Mouse (Mus musculus) embryonic facial prominence, embryonic 13.5 days (tissue): ENCODE measurements around the gene Pank2. TPM values are rescaled to one million over a fixed set of nuclear protein-coding genes. Genes with fewer than 3 reads are reported as not detected.

Experiments used
- ATAC-seq: fragments of 200-750 bp; cut with Nextera tagmentation; 2 replicates; pipeline ENCODE4 v1.8.0; 2017; ENCODE audit warnings: low read depth; ENCODE audit not compliant: insufficient number of reproducible peaks, insufficient read depth, low FRiP score, low TSS enrichment
- H3K27ac ChIP-seq: fragments of 300-500 bp; sonication (generic); 2 replicates; pipeline ENCODE4 v1.5.1; 2015; ENCODE audit warnings: moderate library complexity, mild to moderate bottlenecking, inconsistent platforms
- H3K27me3 ChIP-seq: fragments of 300-500 bp; sonication (generic); 2 replicates; pipeline ENCODE4 v1.6.1; 2015; ENCODE audit warnings: mild to moderate bottlenecking, inconsistent platforms
- H3K36me3 ChIP-seq: fragments of 300-500 bp; sonication (generic); 2 replicates; pipeline ENCODE4 v1.6.1; 2015; ENCODE audit warnings: mild to moderate bottlenecking, inconsistent platforms
- H3K4me1 ChIP-seq: fragments of 300-500 bp; sonication (generic); 2 replicates; pipeline ENCODE4 v1.6.1; 2015; ENCODE audit warnings: inconsistent platforms
- H3K4me2 ChIP-seq: fragments of 300-500 bp; sonication (generic); 2 replicates; pipeline ENCODE4 v1.6.1; 2015; ENCODE audit warnings: moderate library complexity, mild to moderate bottlenecking, inconsistent platforms
- H3K4me3 ChIP-seq: fragments of 300-500 bp; sonication (generic); 2 replicates; pipeline ENCODE4 v1.5.1; 2015; ENCODE audit warnings: mild to moderate bottlenecking, inconsistent platforms
- H3K9ac ChIP-seq: fragments of 300-500 bp; sonication (generic); 2 replicates; pipeline ENCODE4 v1.6.1; 2015; ENCODE audit warnings: mild to moderate bottlenecking, inconsistent platforms
- H3K9me3 ChIP-seq: fragments of 300-500 bp; sonication (generic); 2 replicates; pipeline ENCODE4 v1.6.1; 2016; ENCODE audit warnings: inconsistent platforms
- WGBS: fragments of 180-500 bp; shearing (Covaris S2); methylation state at CpG from one replicate; pipeline ENCODE4 v1.1.7; 2015; ENCODE audit warnings: mixed read lengths; 5-methylcytosine and 5-hydroxymethylcytosine counted together
- polyA plus RNA-seq: library from polyadenylated mRNA; unstranded; fragments of >200 nt; fragmentation: Nextera tagmentation; extraction: Ambion mirVana; gene quantifications from 2 replicates; pipeline ENCODE4 v1.2.1, GENCODE M21; 2015

Gene Pank2
- polyA plus RNA-seq, 1 experiment from 2014 or later, result 43.3 TPM

DNA sequence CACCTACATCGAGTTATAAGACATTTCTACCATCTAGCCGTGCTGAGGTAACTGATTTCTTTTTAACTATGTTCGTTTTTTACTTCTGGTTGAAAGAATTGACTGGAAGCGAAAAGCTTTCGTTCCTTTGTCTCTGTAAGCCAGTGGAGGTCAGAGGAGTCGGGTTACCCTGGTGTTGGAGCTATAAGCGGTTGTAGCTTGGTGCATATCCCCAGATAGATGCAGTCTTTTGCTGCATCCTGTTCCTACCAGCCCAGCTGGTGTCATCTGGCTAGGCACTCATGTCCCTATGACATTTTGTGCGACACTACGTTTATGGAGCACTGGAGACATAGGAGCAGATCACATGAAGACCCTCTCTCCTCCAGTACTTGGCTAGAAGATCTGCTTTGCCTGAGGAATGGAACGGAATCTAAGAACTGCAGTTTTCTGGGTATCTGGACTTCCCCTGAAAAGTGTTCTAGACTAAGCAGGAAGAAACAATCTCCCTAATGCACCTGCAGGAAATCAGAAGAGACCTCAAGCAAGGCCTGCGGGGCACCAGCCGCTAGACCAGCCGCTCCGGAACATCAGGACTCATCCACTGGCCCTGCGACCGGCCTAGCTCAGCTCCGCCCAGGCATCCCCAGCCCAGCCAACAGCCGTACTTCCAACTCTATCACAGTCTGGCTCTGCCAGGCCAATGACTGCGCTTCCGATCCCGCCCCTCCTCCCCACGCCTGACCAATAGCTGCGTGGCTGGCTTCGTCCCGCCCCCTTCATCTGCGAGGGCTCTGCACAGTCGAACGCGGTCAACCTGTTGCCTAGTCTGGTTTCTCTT is 28.8 kb upstream of the Pank2 start, which contains the start of gene Mavs:
Gene Mavs, plus strand, starts transcription at position 757 of the 820 bp plus-strand sequence.
- H3K4me2 ChIP-seq, result peak within 1 kb of the TSS; percentile 92
- WGBS, result 9% methylated on average over 29 of the region's 29 CpGs
- peak within 1 kb of the TSS; percentile 66 for H3K4me3 ChIP-seq
- H3K27me3 ChIP-seq, result no peaks in the 10 kb centered on the region
- H3K9ac ChIP-seq, result peak within 1 kb of the TSS; percentile 85
- H3K9me3 ChIP-seq, result no peaks in the 10 kb centered on the region
- peak; percentile 100 for ATAC-seq
- H3K4me1 ChIP-seq, result peaks cover 21% of the 10 kb centered on the region
- peaks cover 9% of the 10 kb centered on the region; the same call in 1 of the 2 replicates for H3K36me3 ChIP-seq
- H3K27ac ChIP-seq, result peak within 1 kb of the TSS; percentile 24; the same call in 1 of the 2 replicates

DNA sequence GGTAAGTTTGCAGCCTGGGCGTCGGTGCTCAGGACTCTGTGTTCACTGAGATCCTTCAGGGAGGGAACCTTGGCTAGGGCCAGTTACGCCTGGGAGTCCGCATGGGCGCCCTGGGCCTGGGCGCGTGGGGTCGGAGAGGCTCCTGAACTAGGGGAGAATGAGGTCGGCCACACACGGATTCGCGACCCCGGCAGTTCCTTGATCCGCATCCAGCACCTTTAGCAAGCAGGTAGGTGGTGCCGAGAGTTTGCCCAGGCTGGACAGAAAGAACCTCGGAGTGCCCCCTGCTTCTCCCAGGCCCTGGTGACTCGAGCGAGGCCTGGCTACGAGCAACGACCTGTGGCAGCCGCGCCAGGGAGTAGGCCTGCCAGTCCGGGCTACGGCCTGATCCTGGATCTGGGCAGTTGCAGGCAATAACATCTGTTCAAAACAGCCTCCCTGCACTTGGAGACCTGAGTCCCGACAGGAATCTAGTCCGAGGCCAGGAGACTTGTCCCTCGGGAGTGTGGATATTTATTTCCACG is 28.1 kb upstream of the Pank2 start:
- H3K36me3 ChIP-seq, result peaks cover 14% of the 10 kb centered on the region; the same call in 1 of the 2 replicates
- peak overlapping the region; percentile 66 for H3K4me3 ChIP-seq
- 9% methylated on average over 28 of the region's 28 CpGs for WGBS
- peak overlapping the region; percentile 92 for H3K4me2 ChIP-seq
- H3K27me3 ChIP-seq, result no peaks in the 10 kb centered on the region
- H3K9ac ChIP-seq, result peak overlapping the region; percentile 85
- 0 out of 2 replicates have a peak overlapping the region, but pooled peaks have one; percentile 24 for H3K27ac ChIP-seq
- no peaks in the 10 kb centered on the region for H3K9me3 ChIP-seq
- no peak for ATAC-seq
- H3K4me1 ChIP-seq, result peaks cover 21% of the 10 kb centered on the region

DNA sequence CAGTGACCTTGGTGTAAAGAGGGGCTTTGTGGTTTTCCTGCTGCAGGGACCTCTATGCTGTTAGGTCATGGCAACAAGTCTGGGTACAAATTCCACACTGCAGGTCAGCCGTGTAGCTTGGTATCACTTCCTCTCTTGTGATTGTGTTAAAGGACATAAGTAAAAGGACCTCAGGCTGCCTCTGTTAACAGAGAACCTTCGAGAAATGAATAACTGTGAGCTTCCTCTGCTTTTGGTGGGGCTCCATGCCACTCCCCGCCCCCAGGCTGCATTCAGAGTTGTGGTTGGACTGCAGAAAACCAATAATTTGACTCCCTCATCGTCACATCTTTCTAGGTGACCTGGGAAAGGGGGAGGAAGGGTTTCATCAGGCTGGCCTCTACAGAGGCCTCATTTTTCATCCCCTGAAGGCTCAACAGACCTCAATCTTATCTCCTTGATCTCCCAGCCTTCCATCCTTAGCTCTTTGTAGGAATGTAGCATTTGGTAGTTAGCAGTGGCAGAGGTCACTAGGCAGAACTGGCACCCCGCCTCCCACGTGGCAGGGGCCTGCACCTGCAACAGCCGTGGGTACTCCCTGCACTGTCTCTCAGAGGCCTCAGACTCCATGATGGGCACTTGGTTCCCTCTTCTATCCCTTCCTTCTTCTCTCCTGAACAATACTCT is 27.2 kb upstream of the Pank2 start:
- Histone ChIP-seq H3K9me3 (no peaks in the 10 kb centered on the region), H3K4me3 (peak overlapping the region; percentile 66), H3K36me3 (peaks cover 22% of the 10 kb centered on the region), H3K27ac (no peak overlapping the region), H3K27me3 (no peaks in the 10 kb centered on the region), H3K4me2 (peak overlapping the region; percentile 92), H3K4me1 (peaks cover 21% of the 10 kb centered on the region), H3K9ac (peak overlapping the region; percentile 85)
- 70% methylated on average over 7 of the region's 7 CpGs for WGBS
- ATAC-seq, result no peak

DNA sequence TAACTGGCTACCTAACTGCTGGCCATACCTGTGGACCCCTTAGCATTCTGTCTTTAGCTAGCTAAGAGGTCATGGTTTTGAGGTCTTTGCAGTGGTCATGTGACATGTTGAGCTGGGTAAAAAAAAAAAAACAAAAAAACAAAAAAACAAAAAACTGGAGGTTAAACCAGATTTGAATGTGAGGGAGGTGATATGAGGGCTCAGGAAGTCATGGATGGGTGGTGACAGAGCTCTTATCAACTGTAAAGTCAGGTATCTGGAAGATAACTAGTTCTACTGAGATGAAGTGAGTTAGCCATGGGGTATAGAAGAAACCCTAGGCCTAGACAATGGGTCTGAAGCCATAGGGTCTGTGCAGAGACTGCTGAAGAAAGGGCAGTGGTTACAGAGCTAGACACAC is 20.1 kb upstream of the Pank2 start:
- no peak overlapping the region for H3K4me3 ChIP-seq
- no peak for ATAC-seq
- H3K9me3 ChIP-seq, result no peaks in the 10 kb centered on the region
- no peak overlapping the region for H3K27ac ChIP-seq
- H3K36me3 ChIP-seq, result peaks cover 90% of the 10 kb centered on the region
- no peaks in the 10 kb centered on the region for H3K27me3 ChIP-seq
- H3K4me2 ChIP-seq, result no peak overlapping the region
- H3K9ac ChIP-seq, result no peak overlapping the region
- H3K4me1 ChIP-seq, result no peaks in the 10 kb centered on the region

DNA sequence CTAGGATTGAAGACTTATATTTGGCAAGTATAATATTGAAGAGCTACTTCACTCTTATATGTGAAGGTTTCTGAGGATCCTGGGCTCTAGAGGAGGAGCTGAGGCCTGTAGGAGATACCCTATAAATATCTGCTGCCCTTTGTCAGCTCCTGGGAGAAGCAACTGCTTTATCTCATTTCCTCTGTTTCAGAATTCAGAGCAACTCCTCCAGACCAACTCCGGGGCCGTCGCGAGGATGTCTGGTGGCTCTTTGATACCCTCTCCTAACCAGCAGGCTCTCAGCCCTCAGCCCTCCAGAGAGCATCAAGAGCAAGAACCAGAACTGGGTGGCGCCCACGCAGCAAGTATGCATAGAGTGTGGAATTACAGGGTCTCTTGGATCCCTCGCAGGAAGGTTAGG is 19.4 kb upstream of the Pank2 start:
- ATAC-seq, result no peak
- WGBS, result 81% methylated on average over 7 of the region's 7 CpGs
- Histone ChIP-seq H3K4me2 (no peak overlapping the region), H3K36me3 (peaks cover 91% of the 10 kb centered on the region), H3K9me3 (no peaks in the 10 kb centered on the region), H3K27ac (no peak overlapping the region), H3K4me1 (no peaks in the 10 kb centered on the region), H3K9ac (no peak overlapping the region), H3K27me3 (no peaks in the 10 kb centered on the region), H3K4me3 (no peak overlapping the region)

DNA sequence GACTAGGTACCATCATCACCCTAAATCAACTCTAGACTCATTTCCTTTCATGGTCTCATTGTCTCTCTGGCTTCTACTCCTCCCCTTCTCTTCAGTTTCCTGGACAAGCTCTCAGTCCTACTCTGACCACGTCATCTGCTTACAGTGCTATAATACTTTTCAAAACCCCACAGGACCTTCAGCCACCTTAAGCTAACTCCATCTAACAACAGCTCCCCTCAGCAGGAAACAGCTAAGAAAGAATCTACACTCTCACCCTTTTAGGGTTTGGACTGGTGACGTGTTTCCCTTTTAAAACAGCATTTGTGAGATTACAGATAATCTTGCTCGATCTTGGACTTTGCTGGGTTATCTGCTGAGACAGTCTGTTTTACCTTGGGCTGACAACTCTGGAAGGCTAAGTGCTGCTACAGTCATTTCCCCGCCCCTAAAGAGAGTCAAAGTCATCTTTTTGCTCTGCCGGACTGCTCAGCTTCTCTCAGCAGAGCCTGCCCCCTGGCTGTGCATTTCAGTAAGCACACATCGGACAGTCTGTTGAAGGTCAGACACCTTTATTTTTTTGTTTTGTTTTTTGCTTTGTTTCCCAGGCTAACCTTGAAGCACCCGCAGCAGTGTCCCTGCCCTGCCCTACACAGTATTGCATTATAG is 8.5 kb upstream of the Pank2 start:
- H3K4me3 ChIP-seq, result no peak overlapping the region
- H3K9me3 ChIP-seq, result no peaks in the 10 kb centered on the region
- WGBS, result 28% methylated on average over 7 of the region's 7 CpGs
- no peaks in the 10 kb centered on the region for H3K27me3 ChIP-seq
- no peak for ATAC-seq
- no peak overlapping the region; the same call in 1 of the 2 replicates for H3K27ac ChIP-seq
- no peak overlapping the region; the same call in 1 of the 2 replicates for H3K9ac ChIP-seq
- H3K4me2 ChIP-seq, result peak overlapping the region; percentile 26
- peaks cover 11% of the 10 kb centered on the region for H3K4me1 ChIP-seq
- peaks cover 4% of the 10 kb centered on the region; the same call in 1 of the 2 replicates for H3K36me3 ChIP-seq

DNA sequence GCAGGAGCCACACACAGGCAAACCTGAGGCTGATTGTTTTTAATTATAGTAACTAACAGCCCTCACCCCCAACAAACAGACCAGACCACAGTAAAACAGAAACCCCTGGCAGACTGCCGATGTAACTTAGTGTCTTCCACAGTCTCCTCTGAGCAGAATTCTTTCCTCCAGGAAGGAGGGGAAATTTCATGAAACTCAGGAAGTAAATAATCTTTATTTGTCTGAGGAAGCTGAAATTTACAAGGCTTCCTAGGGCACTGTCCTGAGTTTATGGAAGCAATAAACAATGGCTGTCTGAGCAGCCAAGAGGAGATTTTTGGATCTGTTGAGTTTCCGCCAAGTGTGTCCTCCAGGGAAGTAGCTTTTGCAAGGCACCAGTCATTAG is 8.0 kb upstream of the Pank2 start:
- no peak overlapping the region; the same call in 1 of the 2 replicates for H3K27ac ChIP-seq
- peaks cover 11% of the 10 kb centered on the region for H3K4me1 ChIP-seq
- no peaks in the 10 kb centered on the region for H3K36me3 ChIP-seq
- H3K4me3 ChIP-seq, result no peak overlapping the region
- ATAC-seq, result no peak
- peak overlapping the region; percentile 26 for H3K4me2 ChIP-seq
- H3K9ac ChIP-seq, result no peak overlapping the region; the same call in 1 of the 2 replicates
- no peaks in the 10 kb centered on the region for H3K27me3 ChIP-seq
- no peaks in the 10 kb centered on the region for H3K9me3 ChIP-seq
- 44% methylated on average over 2 of the region's 2 CpGs for WGBS

DNA sequence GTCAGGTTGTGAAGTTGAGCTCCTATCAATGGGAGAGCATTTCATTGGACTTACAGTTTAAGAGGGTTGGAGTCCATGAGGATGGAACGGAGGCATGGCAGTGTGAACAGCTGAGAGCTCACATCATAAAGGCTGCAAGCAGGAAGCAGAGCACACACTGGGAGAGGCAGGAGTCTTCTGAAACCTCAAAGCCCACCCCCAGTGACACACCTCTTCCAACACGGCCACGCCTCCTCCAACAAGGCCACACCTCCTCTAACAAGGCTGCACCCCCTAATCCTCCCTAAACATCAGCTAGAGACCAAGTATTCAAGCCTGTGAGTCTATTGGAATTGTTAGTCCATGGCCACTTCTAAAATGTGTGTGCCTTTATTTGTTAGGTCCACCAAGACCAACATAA is 6.6 kb upstream of the Pank2 start:
- Histone ChIP-seq H3K9me3 (no peaks in the 10 kb centered on the region), H3K27ac (no peak overlapping the region), H3K4me2 (no peak overlapping the region), H3K27me3 (no peaks in the 10 kb centered on the region), H3K9ac (no peak overlapping the region), H3K4me1 (peaks cover 12% of the 10 kb centered on the region), H3K4me3 (no peak overlapping the region), H3K36me3 (no peaks in the 10 kb centered on the region)
- WGBS, result 51% methylated on average over 3 of the region's 3 CpGs
- no peak for ATAC-seq

DNA sequence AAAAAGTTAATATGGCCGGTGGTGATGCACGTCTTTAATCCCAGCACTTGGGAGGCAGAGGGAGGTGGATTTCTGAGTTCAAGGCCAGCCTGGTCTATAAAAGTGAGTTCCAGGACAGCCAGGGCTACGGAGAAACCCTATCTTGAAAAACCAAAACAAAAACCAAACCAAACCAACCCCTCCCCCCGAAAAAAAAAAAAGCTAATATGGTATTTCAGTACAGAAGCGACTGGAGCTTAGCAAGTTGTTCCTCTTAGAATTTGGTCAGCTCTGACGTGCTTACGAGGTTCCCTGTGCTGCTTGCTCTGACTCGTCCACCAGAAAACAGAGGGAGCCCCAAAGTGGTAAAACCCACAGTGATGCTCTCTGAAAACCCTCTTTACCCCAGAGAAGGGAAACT is 3.6 kb upstream of the Pank2 start:
- Histone ChIP-seq H3K4me3 (no peak overlapping the region), H3K27me3 (no peaks in the 10 kb centered on the region), H3K9me3 (no peaks in the 10 kb centered on the region), H3K4me2 (no peak overlapping the region), H3K27ac (no peak overlapping the region), H3K36me3 (no peaks in the 10 kb centered on the region), H3K9ac (no peak overlapping the region), H3K4me1 (peaks cover 23% of the 10 kb centered on the region)
- 78% methylated on average over 8 of the region's 8 CpGs for WGBS
- no peak for ATAC-seq

DNA sequence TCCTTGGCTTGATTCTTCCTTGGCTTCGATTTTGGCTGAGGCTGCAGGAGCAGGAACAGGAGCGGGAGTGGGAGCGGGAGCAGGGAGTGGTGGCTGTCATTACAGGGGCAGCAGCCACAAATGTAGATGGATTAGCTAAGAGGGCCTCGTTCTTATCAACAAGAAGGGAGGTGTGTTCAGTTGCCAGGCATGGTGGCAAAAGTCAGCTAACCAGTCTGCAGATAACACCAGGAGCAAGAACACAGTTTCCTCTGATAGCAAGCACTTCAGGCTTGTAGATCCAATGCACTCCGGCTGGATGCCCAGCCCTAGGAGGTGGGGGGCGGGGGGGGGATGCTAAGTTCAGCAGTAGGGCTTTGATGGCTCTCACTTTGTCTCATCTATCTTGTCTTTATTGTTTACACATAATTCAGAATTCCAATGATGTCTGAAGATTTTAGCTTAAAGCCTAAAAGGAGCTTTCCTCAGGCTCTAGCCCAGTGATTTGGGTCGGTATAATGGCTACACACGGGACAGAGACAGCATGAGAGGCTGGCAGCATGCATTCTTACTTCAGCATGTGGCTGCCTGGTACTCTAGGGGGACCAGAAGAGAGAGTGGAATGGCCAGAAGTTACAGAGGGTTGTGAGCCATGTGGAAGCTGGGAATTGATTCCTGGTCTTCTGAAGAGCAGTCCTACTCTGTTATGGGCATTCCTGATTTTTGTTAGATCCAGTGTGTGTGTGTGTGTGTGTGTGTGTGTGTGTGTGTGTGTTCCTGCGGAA is 1.6 kb upstream of the Pank2 start:
- H3K9me3 ChIP-seq, result no peaks in the 10 kb centered on the region
- H3K36me3 ChIP-seq, result no peaks in the 10 kb centered on the region
- no peaks in the 10 kb centered on the region for H3K27me3 ChIP-seq
- H3K4me2 ChIP-seq, result no peak overlapping the region
- ATAC-seq, result no peak
- H3K4me3 ChIP-seq, result no peak overlapping the region
- WGBS, result 69% methylated on average over 9 of the region's 9 CpGs
- H3K4me1 ChIP-seq, result peaks cover 32% of the 10 kb centered on the region
- H3K27ac ChIP-seq, result no peak overlapping the region
- H3K9ac ChIP-seq, result no peak overlapping the region
